Mouse (Mus musculus): ENCODE results near the gene Gbp9.
A peak's percentile ranks its signal among the peaks of the same experiment; 100 is the strongest.
"Not testable (repeated sequence)": the region's sequence is repeated elsewhere in the genome, so short reads cannot be mapped to it uniquely, and the experiment has no call there.

Gbp9 gene

DNA sequence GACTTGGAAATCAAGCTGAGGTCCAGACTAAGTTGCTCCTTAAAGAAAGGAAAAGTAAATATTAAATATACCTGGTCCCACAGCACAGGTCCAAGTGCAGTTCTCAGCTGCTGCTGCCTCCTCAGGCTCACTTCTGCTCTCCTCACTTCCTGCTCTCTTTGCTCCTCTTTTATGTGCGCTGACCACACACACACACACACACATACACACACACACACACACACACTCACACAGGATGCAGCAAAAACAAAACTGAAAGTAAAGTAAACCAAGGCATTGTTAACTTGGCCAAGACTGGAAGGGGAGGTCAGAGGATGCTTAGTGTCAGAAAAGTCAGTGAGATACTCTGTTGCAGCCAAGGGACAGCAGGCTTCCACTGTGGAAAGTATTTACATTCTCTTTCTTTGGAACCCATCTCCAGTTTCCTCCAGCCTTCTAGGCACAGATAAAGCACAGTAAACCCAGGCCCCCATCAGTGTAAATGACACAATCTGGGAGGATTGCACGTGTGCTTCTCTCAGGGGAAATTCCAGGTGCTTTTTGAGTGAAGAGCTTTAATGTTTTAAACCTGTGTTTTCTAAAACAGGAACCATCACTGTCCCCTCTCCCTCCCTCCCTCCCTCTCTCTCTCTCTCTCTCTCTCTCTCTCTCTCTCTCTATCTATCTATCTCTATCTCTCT lies at the start of gene Gbp9, which contains the start of the genes Gbp8 and Gbp4:
Gene Gbp9, minus strand, starts transcription at position 131 of the 680 bp plus-strand sequence.
Gene Gbp8, minus strand, starts transcription at position 132 of the 680 bp plus-strand sequence.
Gene Gbp4, minus strand, starts transcription at position 178 of the 680 bp plus-strand sequence.
- not testable (repeated sequence) for DNase-seq (ENCODE audit: low spot score)

DNA sequence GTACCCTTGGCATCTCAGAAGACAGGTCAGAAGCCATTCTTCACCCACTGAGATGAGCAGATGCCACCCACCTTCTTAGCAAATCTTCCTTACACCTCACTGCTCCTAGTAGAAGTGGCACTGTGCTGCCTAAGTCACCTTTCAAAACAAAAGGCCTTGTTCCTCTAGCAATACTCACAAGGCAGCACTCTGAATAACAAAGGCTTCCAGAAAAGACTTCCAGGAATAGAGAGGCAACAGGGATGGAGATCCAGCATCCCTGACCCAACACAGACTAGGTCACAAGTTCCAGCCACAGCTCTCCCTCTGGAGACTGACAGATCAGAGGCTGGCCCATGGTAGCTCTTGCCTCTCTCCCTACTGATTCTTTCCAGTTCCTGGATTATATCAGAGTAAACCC lies 42.1 kb upstream of the Gbp9 start:
- no peak for DNase-seq (ENCODE audit: low spot score)

DNA sequence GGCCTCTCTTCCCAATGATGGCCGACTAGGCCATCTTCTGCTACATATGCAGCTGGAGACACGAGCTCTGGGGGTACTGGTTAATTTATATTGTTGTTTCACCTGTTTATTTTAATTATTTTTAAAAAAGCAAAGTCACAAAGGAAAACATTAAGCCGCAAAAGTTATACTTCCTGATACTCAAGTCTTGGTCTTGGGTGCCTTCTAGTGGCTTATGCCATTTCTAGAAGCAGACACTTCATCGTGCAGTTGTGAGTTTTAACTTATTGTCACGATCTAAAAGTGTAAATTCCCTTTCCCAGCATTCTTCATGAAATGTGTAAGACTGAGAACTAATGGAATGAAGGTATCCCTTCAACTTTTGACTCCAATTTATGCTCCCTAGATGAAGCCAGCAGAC lies 17.2 kb upstream of the Gbp9 start:
- DNase-seq (ENCODE audit: low spot score) = no peak

DNA sequence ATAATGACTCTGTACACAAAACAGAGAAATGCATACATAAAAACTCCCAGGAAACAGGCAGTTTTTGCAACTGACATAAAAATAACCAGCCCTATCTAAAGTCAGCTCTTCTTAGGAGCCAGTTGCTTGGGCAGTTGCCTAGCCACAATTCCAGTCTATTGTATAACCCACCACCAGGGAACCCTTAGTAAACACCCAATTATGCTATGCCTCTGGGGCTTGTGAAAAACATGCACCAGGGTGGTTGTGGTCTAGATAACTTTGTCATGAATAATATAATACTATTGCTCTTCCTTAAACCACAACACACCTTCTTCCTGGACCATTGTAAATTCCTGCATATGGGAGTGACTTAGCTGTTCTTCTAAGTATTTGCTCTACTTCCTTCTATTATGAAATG lies 14.7 kb upstream of the Gbp9 start:
- DNase-seq (ENCODE audit: low spot score) = no peak

DNA sequence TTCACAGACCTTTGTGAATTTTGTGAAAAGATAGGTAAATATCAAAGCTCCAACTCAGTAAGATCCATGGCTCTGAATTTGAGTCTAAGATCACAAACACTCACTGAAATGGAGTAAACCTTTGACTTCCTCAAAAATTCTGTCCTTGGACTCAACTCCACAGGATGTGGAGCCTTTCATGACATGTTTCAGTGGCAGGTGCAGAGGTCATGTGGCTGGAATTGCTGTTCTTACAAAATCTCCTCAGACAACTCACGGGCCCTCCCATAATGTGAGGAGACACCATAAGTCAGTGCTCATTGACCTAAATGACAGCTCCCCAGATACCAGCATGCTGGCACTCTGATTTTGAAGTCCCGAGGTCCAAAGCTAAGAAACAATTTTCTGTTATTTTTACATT lies 8.7 kb upstream of the Gbp9 start:
- not testable (repeated sequence) for DNase-seq (ENCODE audit: low spot score)

DNA sequence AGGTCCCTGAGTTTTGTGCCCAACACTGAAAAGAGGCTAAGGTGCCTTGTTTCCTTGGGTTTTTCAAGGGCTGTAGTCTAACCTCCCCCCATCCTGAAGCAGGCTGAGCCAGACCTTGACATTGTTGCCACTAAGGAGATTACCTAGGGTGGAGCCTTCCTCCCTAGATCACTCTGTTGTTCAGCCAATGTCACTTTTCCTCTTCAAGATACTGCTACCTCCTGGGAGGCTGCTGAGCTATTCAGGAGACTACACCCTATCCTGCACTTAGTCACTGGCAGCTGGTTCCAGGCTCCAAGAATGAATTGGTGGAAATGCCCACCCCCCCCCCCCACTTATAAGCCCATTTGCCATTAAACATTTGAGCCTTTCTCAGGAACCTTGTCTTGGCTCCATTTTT lies 7.1 kb upstream of the Gbp9 start:
- DNase-seq (ENCODE audit: low spot score) = no peak

DNA sequence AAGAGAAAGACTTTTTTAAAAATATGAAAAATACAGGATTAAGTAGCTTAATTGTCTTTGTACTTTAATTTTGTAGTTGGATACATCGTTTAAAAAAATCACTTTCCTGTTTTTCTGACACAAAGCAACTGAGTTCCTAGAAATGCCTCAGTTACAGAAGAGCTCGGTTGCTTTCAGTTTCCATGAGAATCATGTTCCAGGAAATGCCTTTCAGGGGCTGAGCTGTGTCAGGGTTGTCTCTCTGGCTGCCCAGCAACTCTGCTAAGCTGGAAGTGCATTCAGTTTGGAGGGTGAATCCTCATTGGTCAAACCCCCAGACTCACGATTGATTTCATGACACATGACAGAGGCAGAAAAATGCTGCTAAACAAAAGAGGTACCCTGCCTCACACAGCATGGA lies 6.4 kb upstream of the Gbp9 start:
- not testable (repeated sequence) for DNase-seq (ENCODE audit: low spot score)

DNA sequence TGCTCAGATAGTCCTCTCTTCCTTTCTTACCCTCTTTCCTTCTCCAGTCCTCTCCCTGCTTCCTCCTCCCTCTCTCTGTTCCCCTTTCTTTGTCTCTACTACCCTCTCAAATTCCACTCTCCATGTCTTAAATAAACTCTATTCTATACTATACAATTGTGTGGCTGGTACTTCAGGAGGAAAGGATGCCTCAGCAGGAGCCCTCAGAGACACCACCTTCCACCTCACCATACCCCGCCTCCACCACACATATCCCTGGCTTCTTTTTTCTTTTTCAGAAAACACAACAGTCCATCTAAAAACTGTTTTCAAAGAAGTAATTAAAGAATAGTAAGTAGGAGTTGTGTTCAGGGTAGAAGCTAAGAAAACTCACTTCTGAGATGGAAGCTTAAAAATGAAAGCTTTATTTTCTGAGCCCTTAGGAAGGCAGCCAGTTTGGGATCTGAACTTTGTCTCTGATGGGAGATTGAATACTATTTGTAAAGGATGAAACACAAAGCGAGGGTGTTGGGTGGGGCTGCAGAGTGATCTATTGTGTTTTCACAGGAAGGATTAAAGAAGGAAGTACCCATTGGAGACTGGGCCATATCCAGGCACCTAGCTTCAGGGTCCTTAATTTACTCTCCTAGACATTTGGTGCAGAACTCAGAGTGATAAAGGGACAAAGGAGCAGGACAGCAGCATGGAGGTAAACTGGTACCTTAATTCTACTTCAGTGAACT lies 911 bp upstream of the Gbp9 start:
- DNase-seq (ENCODE audit: low spot score) = not testable (repeated sequence)

DNA sequence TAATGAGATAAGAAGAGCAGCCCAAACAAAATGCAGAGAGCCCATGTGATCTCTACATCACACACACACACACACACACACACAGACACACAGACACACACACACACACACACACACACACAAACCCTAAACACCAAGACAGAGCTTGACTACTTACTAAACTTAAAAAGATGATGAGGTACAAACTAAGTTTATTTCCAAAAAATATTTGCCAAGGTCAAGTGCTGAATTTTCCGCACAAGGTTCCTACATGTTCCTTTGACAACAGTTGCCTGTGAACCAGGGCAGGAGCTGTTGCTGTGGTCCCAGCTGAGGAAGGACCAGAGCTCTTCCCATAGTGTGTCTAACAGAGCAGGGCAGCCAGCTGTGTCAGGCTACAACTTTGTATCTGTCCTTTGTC lies 433 bp downstream of the Gbp9 start:
- no peak for DNase-seq (ENCODE audit: low spot score)

DNA sequence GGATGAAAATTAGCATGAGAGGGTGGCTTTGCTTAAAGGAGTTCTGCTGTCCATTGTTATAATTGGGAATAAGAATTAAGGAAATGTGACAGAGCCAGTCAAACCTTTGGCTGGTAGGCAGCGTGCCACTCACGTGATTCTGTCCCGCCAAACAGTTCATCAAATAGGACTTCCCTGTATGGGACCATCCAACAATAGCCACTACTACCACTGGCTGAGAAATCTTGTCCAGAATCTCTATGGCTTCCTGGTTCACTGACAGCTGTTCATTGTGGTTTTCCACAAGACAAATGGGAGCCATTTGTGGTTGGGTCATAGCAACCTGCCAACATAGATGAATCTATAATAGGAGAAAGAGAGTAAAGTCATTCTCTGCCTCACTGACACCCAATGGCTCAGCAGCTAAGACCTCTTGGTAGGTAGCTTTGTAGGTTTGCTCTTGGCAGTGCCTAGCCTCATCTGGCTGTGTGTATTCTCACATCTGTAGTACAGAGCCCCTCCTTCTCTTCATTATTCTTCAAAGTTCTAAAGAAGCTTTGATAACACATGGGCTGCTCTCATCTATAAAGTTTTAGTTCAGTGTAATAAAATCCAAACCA lies 2.5 kb downstream of the Gbp9 start:
- DNase-seq (ENCODE audit: low spot score) = not testable (repeated sequence)

DNA sequence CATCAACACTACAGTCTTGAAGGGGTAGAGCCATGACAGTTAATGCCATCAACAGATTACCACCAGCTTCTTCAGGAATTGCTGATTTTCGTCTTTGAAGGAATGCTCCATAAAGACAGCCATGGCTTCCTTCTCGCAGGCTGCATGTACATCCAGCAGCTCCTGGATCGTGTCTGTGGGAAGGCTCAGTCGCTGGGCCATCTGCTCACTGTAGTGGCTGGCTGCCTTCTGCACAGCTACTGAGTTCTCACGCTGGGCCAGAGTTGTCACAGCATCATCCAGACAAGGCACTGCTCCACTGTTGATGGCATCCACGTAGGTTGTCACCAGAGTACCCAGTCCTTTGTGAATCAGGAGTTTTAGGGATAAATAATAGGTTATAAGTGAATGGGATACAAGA lies 17.6 kb downstream of the Gbp9 start:
- not testable (repeated sequence) for DNase-seq (ENCODE audit: low spot score)

DNA sequence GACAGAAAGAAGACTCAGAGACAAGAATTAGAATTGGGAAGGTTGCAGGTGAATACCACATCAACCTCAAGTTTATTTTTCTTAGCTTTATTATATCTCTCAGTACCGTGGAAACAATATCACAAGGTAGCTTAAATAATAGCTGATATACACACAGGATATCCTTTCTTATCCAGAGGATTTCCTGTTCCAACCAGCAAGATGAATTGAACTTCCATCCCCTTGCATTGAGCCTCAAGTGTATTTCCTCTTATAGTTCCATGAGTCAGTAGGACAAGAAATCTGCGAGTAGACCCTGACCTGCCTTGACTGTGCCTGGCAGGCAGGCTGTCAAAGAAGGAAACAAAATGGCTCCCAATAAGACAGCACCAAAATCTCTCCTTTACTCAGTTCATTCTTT lies 23.6 kb downstream of the Gbp9 start:
- no peak for DNase-seq (ENCODE audit: low spot score)

DNA sequence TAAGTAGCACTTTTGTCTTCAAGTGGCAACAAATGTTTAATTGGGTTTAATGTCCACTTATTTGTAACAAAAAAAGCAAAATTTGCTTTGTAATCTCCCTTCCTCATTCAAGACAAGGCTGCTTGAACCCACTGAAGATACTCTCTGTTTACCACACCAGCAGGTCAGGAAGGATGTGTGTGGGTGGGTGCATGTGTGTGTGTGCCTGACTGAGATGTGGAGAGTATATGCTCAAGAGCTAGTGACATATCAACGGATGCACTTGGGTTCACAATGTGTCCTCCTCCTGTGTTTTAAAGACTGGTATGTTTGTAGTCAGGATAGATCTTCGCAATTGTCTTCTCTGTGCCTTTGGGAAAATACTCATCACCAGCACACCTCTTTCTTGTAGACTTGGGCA lies 24.6 kb downstream of the Gbp9 start:
- no peak for DNase-seq (ENCODE audit: low spot score)

DNA sequence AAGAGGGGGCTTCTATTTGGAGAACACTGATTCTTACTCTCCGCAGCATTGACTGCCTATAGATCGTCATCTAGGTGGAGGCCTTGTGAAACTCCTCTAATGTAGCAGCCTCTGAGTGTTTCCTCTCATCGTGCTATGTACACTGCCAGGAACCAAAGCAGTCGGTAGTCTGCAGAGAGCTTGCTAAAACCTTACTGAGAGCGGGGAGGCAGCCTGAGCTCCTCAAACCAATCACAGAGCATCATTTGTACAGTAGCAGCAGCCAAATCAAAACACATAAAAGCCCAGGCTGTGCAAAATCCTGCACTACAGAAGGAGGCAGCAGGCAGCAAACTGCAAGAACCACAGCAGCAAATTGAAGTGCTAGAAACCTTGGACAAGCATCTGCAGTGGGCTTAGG lies 25.7 kb downstream of the Gbp9 start:
- no peak for DNase-seq (ENCODE audit: low spot score)

DNA sequence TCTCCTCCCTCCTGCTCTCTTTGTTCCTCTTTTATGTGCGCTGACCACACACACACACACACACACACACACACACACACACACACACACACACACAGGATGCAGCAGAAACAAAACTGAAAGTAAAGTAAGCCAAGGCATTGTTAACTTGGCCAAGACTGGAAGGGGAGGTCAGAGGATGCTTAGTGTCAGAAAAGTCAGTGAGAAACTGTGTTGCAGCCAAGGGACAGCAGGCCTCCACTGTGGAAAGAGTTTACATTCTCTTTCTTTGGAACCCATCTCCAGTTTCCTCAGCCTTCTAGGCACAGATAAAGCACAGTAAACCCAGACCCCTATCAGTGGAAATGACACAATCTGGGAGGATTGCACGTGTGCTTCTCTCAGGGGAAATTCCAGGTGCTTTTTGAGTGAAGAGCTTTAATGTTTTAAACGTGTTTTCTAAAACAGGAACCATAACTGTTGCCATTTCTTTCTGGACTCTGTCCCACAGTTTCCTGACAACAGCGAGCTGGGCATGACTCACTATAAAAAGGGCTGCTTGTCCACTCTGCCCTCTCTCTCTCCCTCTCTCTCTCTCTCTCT lies 29.0 kb downstream of the Gbp9 start:
- DNase-seq (ENCODE audit: low spot score) = peak; percentile 17

DNA sequence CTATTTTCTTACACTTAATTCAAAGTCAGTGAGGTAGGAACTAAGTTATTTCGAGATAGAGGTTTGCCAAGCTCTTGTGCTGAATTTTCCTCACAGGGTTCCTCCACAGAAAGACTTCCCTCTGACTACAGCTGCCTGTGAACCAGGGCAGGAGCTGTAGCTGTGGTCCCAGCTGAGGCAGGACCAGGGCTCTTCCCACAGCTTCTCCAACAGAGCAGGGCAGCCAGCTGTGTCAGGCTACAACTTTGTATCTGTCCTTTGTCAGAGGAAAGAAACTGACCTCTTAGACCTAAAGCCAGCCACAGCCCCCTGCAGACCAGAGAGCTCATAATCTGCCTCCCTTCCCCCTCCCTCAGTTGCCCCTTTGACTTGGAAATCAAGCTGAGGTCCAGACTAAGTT lies 29.6 kb downstream of the Gbp9 start:
- peak; percentile 2 for DNase-seq (ENCODE audit: low spot score)

DNA sequence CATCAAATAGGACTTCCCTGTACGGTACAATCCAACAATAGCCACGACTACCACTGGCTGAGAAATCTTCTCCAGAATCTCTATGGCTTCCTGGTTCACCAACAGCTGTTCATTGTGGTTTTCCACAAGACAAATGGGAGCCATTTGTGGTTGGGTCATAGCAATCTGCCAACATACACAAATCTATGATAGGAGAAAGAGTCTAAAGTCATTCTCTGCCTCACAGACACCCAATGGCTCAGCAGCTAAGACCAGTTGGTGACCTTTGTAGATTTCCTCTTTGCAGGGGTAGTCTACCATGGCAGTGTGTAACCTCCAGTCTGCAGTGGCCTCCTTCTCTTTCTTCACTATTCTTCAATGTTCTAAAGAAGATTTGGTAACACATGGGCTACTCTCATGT lies 33.6 kb downstream of the Gbp9 start:
- not testable (repeated sequence) for DNase-seq (ENCODE audit: low spot score)

DNA sequence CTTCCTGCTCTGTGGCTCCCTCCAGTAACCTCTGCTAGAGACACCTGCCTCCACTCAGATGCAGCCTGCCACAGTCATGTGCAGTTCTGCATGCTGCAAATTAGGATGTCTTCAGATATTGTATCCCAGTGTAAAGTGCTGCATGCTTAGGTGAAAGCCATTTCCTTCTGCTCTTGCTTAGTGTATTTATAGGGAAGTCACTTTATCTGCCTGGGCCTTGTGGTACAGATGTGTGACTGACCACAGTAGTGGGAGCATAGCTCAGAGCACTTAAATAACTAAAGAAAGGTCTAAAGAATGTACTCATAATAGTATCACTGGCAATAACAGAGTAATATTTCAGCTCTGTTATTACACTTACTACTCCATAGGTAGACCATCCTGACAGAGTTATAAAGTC lies 57.4 kb downstream of the Gbp9 start:
- DNase-seq (ENCODE audit: low spot score) = no peak

DNA sequence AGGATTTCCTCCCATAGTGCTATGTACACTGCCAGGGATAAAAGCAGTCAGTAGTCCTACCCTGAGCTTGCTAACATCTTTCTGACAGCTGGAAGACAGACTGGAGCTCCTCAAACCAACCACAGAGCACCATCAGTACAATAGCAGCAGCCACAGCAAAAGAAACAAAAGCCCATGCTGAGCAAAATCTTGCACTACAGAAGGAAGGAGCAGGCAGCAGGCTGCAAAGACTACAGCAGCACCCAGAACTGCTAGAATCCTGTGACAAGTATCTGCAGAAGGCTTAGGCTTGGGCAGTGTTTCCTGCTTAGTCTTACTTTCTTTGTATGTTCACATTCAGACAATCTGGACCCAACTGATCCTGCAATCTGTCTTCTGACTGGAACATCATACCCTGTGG lies 71.0 kb downstream of the Gbp9 start:
- DNase-seq (ENCODE audit: low spot score) = not testable (repeated sequence)

DNA sequence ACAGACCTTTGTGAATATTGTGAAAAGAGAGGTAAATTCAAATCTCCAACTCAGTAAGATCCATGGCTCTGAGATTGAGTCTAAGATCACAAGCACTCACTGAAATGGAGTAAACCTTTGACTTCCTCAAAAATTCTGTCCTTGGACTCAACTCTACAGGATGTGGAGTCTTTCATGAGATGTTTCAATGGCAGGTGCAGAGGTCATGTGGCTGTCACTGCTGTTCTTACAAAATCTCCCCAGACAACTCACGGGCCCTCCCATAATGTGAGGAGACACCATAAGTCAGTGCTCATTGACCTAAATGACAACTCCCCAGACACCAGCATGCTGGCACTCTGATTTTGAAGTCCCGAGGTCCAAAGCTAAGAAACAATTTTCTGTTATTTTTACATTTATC lies 74.9 kb downstream of the Gbp9 start:
- not testable (repeated sequence) for DNase-seq (ENCODE audit: low spot score)

DNA sequence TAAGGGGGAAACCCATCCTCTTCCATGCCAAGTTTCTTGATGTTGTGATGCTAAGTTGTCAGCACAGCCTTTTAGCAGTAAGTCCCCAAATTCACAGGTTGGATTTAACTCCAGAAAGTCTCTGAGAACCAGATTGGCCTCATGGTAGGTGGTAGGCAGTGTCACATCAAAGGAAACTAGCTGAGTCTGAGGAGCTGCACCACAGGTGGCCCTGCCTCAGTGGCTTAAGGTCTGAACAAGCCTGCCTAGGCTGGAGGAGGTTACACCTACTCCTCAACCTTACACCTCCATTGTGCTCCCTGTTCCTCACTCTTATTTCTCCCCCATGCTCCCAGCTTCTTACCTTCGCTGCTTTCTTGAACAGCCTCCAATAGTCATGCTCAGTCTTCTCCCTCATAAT lies 76.0 kb downstream of the Gbp9 start:
- DNase-seq (ENCODE audit: low spot score) = no peak

DNA sequence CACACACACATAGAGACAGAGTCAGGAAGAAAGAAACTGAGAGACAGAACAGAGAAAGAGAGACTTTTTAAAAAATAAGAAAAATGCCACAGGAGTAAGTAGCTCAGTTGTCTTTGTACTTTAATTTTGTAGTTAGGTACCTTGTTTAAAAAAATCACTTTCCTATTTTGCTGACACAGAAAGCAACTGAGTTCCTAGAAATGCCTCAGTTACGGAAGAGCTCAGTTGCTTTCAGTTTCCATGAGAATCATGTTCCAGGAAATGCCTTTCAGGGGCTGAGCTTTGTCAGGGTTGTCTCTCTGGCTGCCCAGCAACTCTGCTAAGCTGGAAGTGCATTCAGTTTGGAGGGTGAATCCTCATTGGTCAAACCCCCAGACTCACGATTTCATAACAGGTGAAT lies 76.9 kb downstream of the Gbp9 start:
- DNase-seq (ENCODE audit: low spot score) = not testable (repeated sequence)

DNA sequence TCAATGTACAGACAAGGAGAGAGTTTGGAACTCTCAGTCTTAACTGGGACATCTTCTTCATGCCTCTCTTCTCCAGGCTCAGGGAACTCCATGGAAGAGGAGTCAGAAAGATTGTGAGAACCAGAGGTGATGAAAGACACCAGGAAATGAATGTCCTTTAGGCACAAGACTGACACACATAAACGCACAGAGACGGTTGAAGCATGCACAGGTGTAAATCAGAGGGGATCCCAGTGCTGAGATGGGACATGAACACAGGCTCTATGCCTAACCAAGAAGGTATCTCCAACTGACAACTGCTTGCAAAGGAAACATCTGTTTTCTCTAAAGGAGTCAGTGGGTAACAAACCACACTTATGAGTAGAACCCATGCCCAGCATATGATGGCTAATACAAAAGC lies 79.1 kb downstream of the Gbp9 start:
- no peak for DNase-seq (ENCODE audit: low spot score)
